Mouse (Mus musculus) MEL (cell line): ENCODE measurements around the gene Pxt1. TPM values are rescaled to one million over a fixed set of nuclear protein-coding genes. Genes with fewer than 3 reads are reported as not detected.
A peak's percentile ranks its signal among the peaks of the same experiment; 100 is the strongest.

Experiments used
- DNase-seq: peaks from one replicate; pipeline ENCODE4 v3.0.0; 2011; ENCODE audit warnings: low read depth, low spot score
- H3K27ac ChIP-seq: 2 replicates; pipeline ENCODE4 v1.5.1; 2012; ENCODE audit warnings: low read depth, mild to moderate bottlenecking, control low read depth, low read length, moderate library complexity; ENCODE audit not compliant: control insufficient read depth
- H3K27me3 ChIP-seq, 2 experiments: fragments of 150-350 bp in 1 of 2; sonication (generic) in 1 of 2; 2 replicates each; pipeline ENCODE4 v1.6.1; 2012; ENCODE audit warnings: low read length in 2 of 2, mild to moderate bottlenecking in 2 of 2, improper control_type of control experiment in 1 of 2, moderate library complexity in 1 of 2; ENCODE audit not compliant: insufficient read depth in 2 of 2, control insufficient read depth in 1 of 2
- H3K36me3 ChIP-seq, 2 experiments: 2 replicates each; pipeline ENCODE4 v1.6.1; 2012 to 2014; ENCODE audit warnings: low read length in 2 of 2, improper control_type of control experiment in 1 of 2, inconsistent platforms in 1 of 2, mild to moderate bottlenecking in 1 of 2; ENCODE audit not compliant: insufficient read depth in 2 of 2, control insufficient read depth in 1 of 2
- H3K4me1 ChIP-seq, 2 experiments: fragments of 150-350 bp in 1 of 2; sonication (generic) in 1 of 2; 2 replicates each; pipeline ENCODE4 v1.6.1; 2012; ENCODE audit warnings: low read length in 2 of 2, improper control_type of control experiment in 1 of 2, mild to moderate bottlenecking in 1 of 2; ENCODE audit not compliant: insufficient read depth in 2 of 2, control insufficient read depth in 1 of 2
- H3K4me3 ChIP-seq, 2 experiments: fragments of 150-350 bp in 1 of 2; sonication (generic) in 1 of 2; 2 replicates each; pipeline ENCODE4 v1.5.1; 2012; ENCODE audit warnings: low read depth in 2 of 2, low read length in 2 of 2, mild to moderate bottlenecking in 2 of 2, moderate library complexity in 2 of 2, control low read depth in 1 of 2, improper control_type of control experiment in 1 of 2; ENCODE audit not compliant: control insufficient read depth in 1 of 2, insufficient read depth in 1 of 2
- H3K79me2 ChIP-seq: 2 replicates; pipeline ENCODE4 v1.6.1; 2012; ENCODE audit warnings: mild to moderate bottlenecking, low read length, moderate library complexity; ENCODE audit not compliant: control insufficient read depth, poor library complexity, insufficient read depth
- H3K9ac ChIP-seq: 2 replicates; pipeline ENCODE4 v1.6.1; 2012; ENCODE audit warnings: low read depth, mild to moderate bottlenecking, control low read depth, low read length, moderate library complexity; ENCODE audit not compliant: control insufficient read depth, poor library complexity, severe bottlenecking
- H3K9me3 ChIP-seq: fragments of 150-350 bp; sonication (generic); replicated peaks from 2 replicates; pipeline ENCODE4 v1.6.1; 2012; ENCODE audit warnings: mild to moderate bottlenecking, low read length, improper control_type of control experiment, moderate library complexity; ENCODE audit not compliant: insufficient read depth
- BHLHE40 ChIP-seq: IDR thresholded peaks from 2 replicates; pipeline ENCODE4 v1.6.1; 2012; ENCODE audit warnings: low read depth, mild to moderate bottlenecking, inconsistent platforms, low read length, improper control_type of control experiment, borderline replicate concordance
- CHD1 ChIP-seq: IDR thresholded peaks from 2 replicates; pipeline ENCODE4 v1.6.1; 2012; ENCODE audit warnings: low read depth, mild to moderate bottlenecking, inconsistent platforms, low read length, improper control_type of control experiment
- ETS1 ChIP-seq: IDR thresholded peaks from 2 replicates; pipeline ENCODE4 v1.6.1; 2012; ENCODE audit warnings: low read depth, mild to moderate bottlenecking, inconsistent platforms, low read length, improper control_type of control experiment, moderate library complexity
- GATA1 ChIP-seq: IDR thresholded peaks from 2 replicates; pipeline ENCODE4 v1.6.1; 2011; ENCODE audit warnings: low read depth, low read length, improper control_type of control experiment
- JUND ChIP-seq: IDR thresholded peaks from 2 replicates; pipeline ENCODE4 v1.6.1; 2011; ENCODE audit warnings: low read depth, mild to moderate bottlenecking, improper control_type of control experiment, low read length
- MAFK ChIP-seq: IDR thresholded peaks from 2 replicates; pipeline ENCODE4 v1.6.1; 2011; ENCODE audit warnings: low read depth, mild to moderate bottlenecking, low read length, improper control_type of control experiment, borderline replicate concordance
- MAX ChIP-seq: IDR thresholded peaks from 2 replicates; pipeline ENCODE4 v1.6.1; 2011; ENCODE audit warnings: low read length, improper control_type of control experiment
- MEF2A ChIP-seq: IDR thresholded peaks from 2 replicates; pipeline ENCODE4 v1.6.1; 2014; ENCODE audit warnings: low read depth, mild to moderate bottlenecking, inconsistent platforms, low read length, improper control_type of control experiment; ENCODE audit not compliant: poor library complexity, insufficient replicate concordance, severe bottlenecking; ENCODE audit errors: extremely low read depth
- MXI1 ChIP-seq: IDR thresholded peaks from 2 replicates; pipeline ENCODE4 v1.6.1; 2011; ENCODE audit warnings: mild to moderate bottlenecking, low read depth, low read length, improper control_type of control experiment
- MYB ChIP-seq: IDR thresholded peaks from 2 replicates; pipeline ENCODE4 v1.6.1; 2011; ENCODE audit warnings: mild to moderate bottlenecking, low read depth, low read length, improper control_type of control experiment
- MYC ChIP-seq: IDR thresholded peaks from 2 replicates; pipeline ENCODE4 v1.6.1; 2011; ENCODE audit warnings: low read depth, mild to moderate bottlenecking, low read length, improper control_type of control experiment, moderate library complexity
- NRF1 ChIP-seq: IDR thresholded peaks from 2 replicates; pipeline ENCODE4 v1.6.1; 2014; ENCODE audit warnings: low read depth, mild to moderate bottlenecking, inconsistent platforms, low read length, improper control_type of control experiment, moderate library complexity; ENCODE audit not compliant: poor library complexity, insufficient read depth, severe bottlenecking
- POLR2A ChIP-seq, 2 experiments: IDR thresholded peaks; 2 replicates each; pipeline ENCODE4 v1.6.1; 2011 to 2012; ENCODE audit warnings: low read length in 2 of 2, mild to moderate bottlenecking in 2 of 2, control low read depth in 1 of 2, improper control_type of control experiment in 1 of 2, low read depth in 1 of 2, moderate library complexity in 1 of 2; ENCODE audit not compliant: control insufficient read depth in 1 of 2, insufficient read depth in 1 of 2, poor library complexity in 1 of 2
- RAD21 ChIP-seq: IDR thresholded peaks from 2 replicates; pipeline ENCODE4 v1.6.1; 2011; ENCODE audit warnings: mild to moderate bottlenecking, low read depth, low read length, improper control_type of control experiment
- RCOR1 ChIP-seq: IDR thresholded peaks from 2 replicates; pipeline ENCODE4 v1.6.1; 2012; ENCODE audit warnings: low read depth, mild to moderate bottlenecking, inconsistent platforms, low read length, improper control_type of control experiment
- SMC3 ChIP-seq: IDR thresholded peaks from 2 replicates; pipeline ENCODE4 v1.6.1; 2011; ENCODE audit warnings: low read depth, low read length, improper control_type of control experiment
- TBP ChIP-seq: IDR thresholded peaks from 2 replicates; pipeline ENCODE4 v1.8.0; 2011; ENCODE audit warnings: low read depth, low read length, improper control_type of control experiment
- TCF12 ChIP-seq: IDR thresholded peaks from 2 replicates; pipeline ENCODE4 v1.6.1; 2014; ENCODE audit warnings: low read depth, mild to moderate bottlenecking, inconsistent platforms, low read length, improper control_type of control experiment, moderate library complexity
- ZKSCAN1 ChIP-seq: IDR thresholded peaks from 2 replicates; pipeline ENCODE4 v1.6.1; 2012; ENCODE audit warnings: low read depth, mild to moderate bottlenecking, inconsistent platforms, low read length, improper control_type of control experiment, moderate library complexity
- ZMIZ1 ChIP-seq: IDR thresholded peaks from 2 replicates; pipeline ENCODE4 v1.6.1; 2012; ENCODE audit warnings: low read depth, mild to moderate bottlenecking, inconsistent platforms, low read length, improper control_type of control experiment, moderate library complexity
- ZNF384 ChIP-seq: IDR thresholded peaks from 2 replicates; pipeline ENCODE4 v1.6.1; 2012; ENCODE audit warnings: low read depth, mild to moderate bottlenecking, inconsistent platforms, low read length, improper control_type of control experiment
- polyA plus RNA-seq, 2 experiments: library from polyadenylated mRNA; stranded (reverse) in 1 of 2; unstranded in 1 of 2; fragments of >175 nt in 1 of 2; fragments of >200 nt in 1 of 2; gene quantifications; 2 replicates each; pipeline versions ENCODE4 v1.2.1 to v1.2.4; 2012; ENCODE audit warnings: low replicate concordance in 2 of 2, low read depth in 1 of 2; ENCODE audit not compliant: insufficient read length in 2 of 2, insufficient read depth in 1 of 2, missing spikeins in 1 of 2
- total RNA-seq: library from RNA; depleted of rRNA; stranded (reverse); fragments of 300-350 nt; gene quantifications from 2 replicates; pipeline ENCODE4 v1.2.3, GENCODE M21; 2012

Pxt1 gene
- total and polyA plus RNA-seq, 3 experiments = not detected

GRCm38 (mm10) chr17:28913200-28913599 lies 30.4 kb downstream of the Pxt1 start (continued):
- no peak for TF ChIP-seq MAFK
- TF ChIP-seq JUND = no peak
- peak; percentile 54; the same call in 1 of the 2 replicates for TF ChIP-seq MXI1
- no peak for TF ChIP-seq ZNF384

- TF ChIP-seq JUND = no peak
- TF ChIP-seq MEF2A = no peak
- TF ChIP-seq POLR2A (IDR thresholded peaks at IDR 0.05; ENCODE audit: control insufficient read depth in 1 of 2, insufficient read depth in 1 of 2, low read depth in 1 of 2, low read length in 2 of 2, poor library complexity in 1 of 2) = no peak
- no peak for TF ChIP-seq BHLHE40
- no peak for TF ChIP-seq MYC
- no peak for TF ChIP-seq SMC3
- no peak for TF ChIP-seq MXI1
- no peak for TF ChIP-seq TCF12
- TF ChIP-seq TBP = no peak
- no peak for TF ChIP-seq ZMIZ1
- TF ChIP-seq RAD21 = no peak
- no peak for TF ChIP-seq RCOR1
- TF ChIP-seq ETS1 = no peak
- TF ChIP-seq MAX = no peak
- TF ChIP-seq NRF1 = no peak
- no peak for TF ChIP-seq CHD1
- no peak for TF ChIP-seq MYB
- no peak for TF ChIP-seq ZKSCAN1
- TF ChIP-seq GATA1 = no peak
- H3K27ac ChIP-seq = no peak overlapping the region
- 0 out of 4 replicates have a peak, but pooled peaks cover 0 to 1% of the 10 kb centered on the region in 2 experiments for H3K27me3 ChIP-seq
- DNase-seq = no peak
- no peaks in the 10 kb centered on the region for H3K4me1 ChIP-seq
- H3K9ac ChIP-seq = no peak overlapping the region
- H3K9me3 ChIP-seq = no peaks in the 10 kb centered on the region
- no peaks in the 10 kb centered on the region for H3K79me2 ChIP-seq
- no peaks in the 10 kb centered on the region for H3K36me3 ChIP-seq
- H3K4me3 ChIP-seq = no peak overlapping the region
Measured at GRCm38 (mm10) chr17:28910139-28910538, 33.5 kb downstream of the Pxt1 start.
